Mouse (Mus musculus) embryonic facial prominence, embryonic 13.5 days (tissue): ENCODE data around the gene Oprl1. TPM values are rescaled to one million over a fixed set of nuclear protein-coding genes. Genes with fewer than 3 reads are reported as not detected.
A peak's percentile ranks its signal among the peaks of the same experiment; 100 is the strongest.

Experiments
- ATAC-seq: fragments of 200-750 bp; cut with Nextera tagmentation; 2 replicates; pipeline ENCODE4 v1.8.0; 2017; ENCODE audit warnings: low read depth; ENCODE audit not compliant: insufficient number of reproducible peaks, insufficient read depth, low FRiP score, low TSS enrichment
- H3K27ac ChIP-seq: fragments of 300-500 bp; sonication (generic); 2 replicates; pipeline ENCODE4 v1.5.1; 2015; ENCODE audit warnings: moderate library complexity, mild to moderate bottlenecking, inconsistent platforms
- H3K27me3 ChIP-seq: fragments of 300-500 bp; sonication (generic); 2 replicates; pipeline ENCODE4 v1.6.1; 2015; ENCODE audit warnings: mild to moderate bottlenecking, inconsistent platforms
- H3K36me3 ChIP-seq: fragments of 300-500 bp; sonication (generic); 2 replicates; pipeline ENCODE4 v1.6.1; 2015; ENCODE audit warnings: mild to moderate bottlenecking, inconsistent platforms
- H3K4me1 ChIP-seq: fragments of 300-500 bp; sonication (generic); 2 replicates; pipeline ENCODE4 v1.6.1; 2015; ENCODE audit warnings: inconsistent platforms
- H3K4me2 ChIP-seq: fragments of 300-500 bp; sonication (generic); 2 replicates; pipeline ENCODE4 v1.6.1; 2015; ENCODE audit warnings: moderate library complexity, mild to moderate bottlenecking, inconsistent platforms
- H3K4me3 ChIP-seq: fragments of 300-500 bp; sonication (generic); 2 replicates; pipeline ENCODE4 v1.5.1; 2015; ENCODE audit warnings: mild to moderate bottlenecking, inconsistent platforms
- H3K9ac ChIP-seq: fragments of 300-500 bp; sonication (generic); 2 replicates; pipeline ENCODE4 v1.6.1; 2015; ENCODE audit warnings: mild to moderate bottlenecking, inconsistent platforms
- H3K9me3 ChIP-seq: fragments of 300-500 bp; sonication (generic); 2 replicates; pipeline ENCODE4 v1.6.1; 2016; ENCODE audit warnings: inconsistent platforms
- WGBS: fragments of 180-500 bp; shearing (Covaris S2); methylation state at CpG from one replicate; pipeline ENCODE4 v1.1.7; 2015; ENCODE audit warnings: mixed read lengths; 5-methylcytosine and 5-hydroxymethylcytosine counted together
- polyA plus RNA-seq: library from polyadenylated mRNA; unstranded; fragments of >200 nt; fragmentation: Nextera tagmentation; extraction: Ambion mirVana; gene quantifications from 2 replicates; pipeline ENCODE4 v1.2.1, GENCODE M21; 2015

The Oprl1 gene
- polyA plus RNA-seq, 1 experiment from 2014 or later, result 2.1 TPM

DNA sequence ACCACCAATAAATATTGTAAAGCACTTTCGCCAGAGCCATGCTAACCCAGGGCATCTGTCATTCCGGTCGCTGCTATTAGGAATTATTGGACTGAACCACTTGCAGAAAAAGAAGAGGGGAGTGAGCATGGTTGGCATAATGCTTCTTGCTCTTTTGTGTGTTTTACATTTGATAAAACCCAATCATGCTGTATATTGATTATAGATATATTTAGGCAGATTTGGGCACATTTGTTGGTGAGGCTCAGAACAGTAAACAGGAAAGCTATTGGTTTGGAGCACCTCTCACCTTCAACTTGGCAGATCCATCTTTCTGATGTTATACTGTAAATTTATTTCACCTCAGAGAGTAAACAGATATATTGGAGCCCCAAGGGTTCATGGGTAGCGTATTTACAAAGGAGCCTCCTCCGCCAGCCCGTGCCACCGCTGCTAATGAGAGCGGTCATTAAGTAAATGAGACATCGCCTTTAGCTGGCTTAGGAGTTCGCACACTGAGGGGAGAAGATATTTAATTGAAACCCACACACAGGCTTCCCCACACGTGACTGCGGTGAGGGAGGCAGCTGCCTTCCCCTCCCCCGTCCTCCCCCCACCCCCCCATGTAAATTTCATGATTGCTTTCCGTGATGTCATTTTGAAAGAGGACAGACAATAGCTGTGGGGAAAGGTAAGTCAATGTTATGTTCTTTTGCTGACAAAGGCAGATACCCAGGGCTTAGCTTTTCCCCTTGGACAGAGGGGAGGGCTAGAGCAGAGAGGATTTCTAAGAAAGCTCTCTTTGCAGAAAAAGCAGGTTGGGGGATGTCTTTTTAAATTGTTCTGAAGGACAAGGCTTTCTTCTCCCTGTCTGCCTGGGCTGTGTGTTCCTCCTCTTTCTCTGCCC lies 52.1 kb downstream of the Oprl1 start:
- H3K9me3 ChIP-seq, result no peaks in the 10 kb centered on the region
- H3K4me2 ChIP-seq, result peak overlapping the region; percentile 3; the same call in 1 of the 2 replicates
- H3K4me1 ChIP-seq, result peaks cover 13% of the 10 kb centered on the region; the same call in 1 of the 2 replicates
- H3K27me3 ChIP-seq, result peaks cover 16% of the 10 kb centered on the region; the same call in 1 of the 2 replicates
- no peaks in the 10 kb centered on the region for H3K36me3 ChIP-seq
- H3K4me3 ChIP-seq, result no peak overlapping the region
- WGBS, result 46% methylated on average over 14 of the region's 14 CpGs
- no peak overlapping the region for H3K9ac ChIP-seq
- no peak for ATAC-seq
- H3K27ac ChIP-seq, result no peak overlapping the region

DNA sequence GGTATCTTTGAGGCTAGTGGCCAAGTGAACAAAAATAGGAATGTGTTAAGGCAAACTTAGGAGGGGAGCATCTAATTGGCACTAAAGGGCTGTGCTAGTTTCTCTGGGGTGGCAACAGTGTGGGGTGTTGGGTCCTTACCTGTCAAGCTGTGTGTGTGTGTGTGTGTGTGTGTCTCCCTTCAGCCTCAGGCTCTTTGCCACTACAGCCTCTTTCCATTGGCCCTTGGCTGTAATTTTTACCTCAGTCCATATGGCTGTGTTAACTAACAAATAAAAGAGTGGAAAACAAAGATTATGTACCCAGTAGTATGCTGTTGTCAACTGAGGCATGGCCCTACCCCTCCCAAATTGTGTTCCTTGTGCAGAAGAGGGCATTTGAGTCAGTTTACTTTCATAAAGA lies 53.6 kb downstream of the Oprl1 start:
- Histone ChIP-seq H3K4me3 (no peak overlapping the region), H3K4me1 (peaks cover 5% of the 10 kb centered on the region; the same call in 1 of the 2 replicates), H3K36me3 (no peaks in the 10 kb centered on the region), H3K9ac (no peak overlapping the region), H3K4me2 (no peak overlapping the region), H3K27me3 (peaks cover 10% of the 10 kb centered on the region; the same call in 1 of the 2 replicates), H3K27ac (no peak overlapping the region), H3K9me3 (no peaks in the 10 kb centered on the region)
- ATAC-seq, result no peak

DNA sequence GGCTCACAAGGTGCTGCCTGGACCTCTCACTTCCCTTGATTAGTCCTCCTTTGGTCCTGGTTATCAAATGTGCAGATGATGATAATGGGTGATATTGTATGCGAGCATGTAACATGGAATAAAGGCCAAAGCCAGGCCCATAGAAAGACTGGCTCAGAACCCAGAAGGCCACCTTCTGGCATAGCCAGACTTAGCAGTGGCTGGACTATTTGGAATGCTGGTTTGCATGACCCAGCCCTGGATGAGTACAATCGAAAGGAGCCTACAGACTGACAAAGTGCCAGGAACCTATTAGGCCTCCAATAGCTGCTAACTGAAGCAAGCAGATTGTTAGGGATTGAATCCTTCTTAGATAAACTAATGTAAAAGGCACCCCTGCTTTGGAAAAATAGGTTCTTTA lies 54.6 kb downstream of the Oprl1 start:
- WGBS, result 84% methylated on average over 2 of the region's 2 CpGs
- no peaks in the 10 kb centered on the region for H3K36me3 ChIP-seq
- no peak overlapping the region for H3K9ac ChIP-seq
- no peaks in the 10 kb centered on the region for H3K9me3 ChIP-seq
- H3K4me1 ChIP-seq, result no peaks in the 10 kb centered on the region
- peaks cover 4% of the 10 kb centered on the region; the same call in 1 of the 2 replicates for H3K27me3 ChIP-seq
- no peak overlapping the region for H3K4me3 ChIP-seq
- H3K27ac ChIP-seq, result no peak overlapping the region
- no peak for ATAC-seq
- H3K4me2 ChIP-seq, result no peak overlapping the region

Other genes starting within 250 kb of the Oprl1 start
- 0.11 and 0.14 TPM in 2 replicates for gene Abhd16b, start 221.8 kb upstream of the Oprl1 start, polyA plus RNA-seq
- gene Tpd52l2, start 217.9 kb upstream of the Oprl1 start, polyA plus RNA-seq, result 156 and 168 TPM in 2 replicates
- gene Dnajc5, start 194.5 kb upstream of the Oprl1 start, polyA plus RNA-seq, result 97.2 and 101 TPM in 2 replicates
- gene Uckl1, start 130.1 kb upstream of the Oprl1 start, polyA plus RNA-seq, result 41.1 and 57.1 TPM in 2 replicates
- 64.0 and 68.9 TPM in 2 replicates for gene Prpf6, start 123.1 kb upstream of the Oprl1 start, polyA plus RNA-seq
- 70.9 and 81.1 TPM in 2 replicates for gene Zfp512b, start 122.2 kb upstream of the Oprl1 start, polyA plus RNA-seq
- 9.3 and 10.4 TPM in 2 replicates for gene Samd10, start 115.8 kb upstream of the Oprl1 start, polyA plus RNA-seq
- gene Gm29797, start 58.0 kb upstream of the Oprl1 start, polyA plus RNA-seq, result not detected in 2 replicates
- gene Sox18, start 43.4 kb upstream of the Oprl1 start, polyA plus RNA-seq, result 88.3 and 92.4 TPM in 2 replicates
- 30.4 and 33.0 TPM in 2 replicates for gene Tcea2, start 34.7 kb upstream of the Oprl1 start, polyA plus RNA-seq
- gene Rgs19, start 21.0 kb upstream of the Oprl1 start, polyA plus RNA-seq, result 83.5 and 86.1 TPM in 2 replicates
- not detected in 2 replicates for gene Lkaaear1, start 16.6 kb upstream of the Oprl1 start, polyA plus RNA-seq
- 0.77 and 0.79 TPM in 2 replicates for gene Myt1, start 48.3 kb downstream of the Oprl1 start, polyA plus RNA-seq
- gene Pcmtd2, start 122.8 kb downstream of the Oprl1 start, polyA plus RNA-seq, result 38.6 and 43.7 TPM in 2 replicates
- gene Polr3k, start 149.3 kb downstream of the Oprl1 start, polyA plus RNA-seq, result 77.8 and 87.4 TPM in 2 replicates